Mouse (Mus musculus): ENCODE measurements at regions not wholly inside any gene's neighbourhood (a gene's known extent, or its start where the extent isn't known, plus 50 kb on each side); places are given as distances from the start of the nearest gene placed in this dataset.

DNA sequence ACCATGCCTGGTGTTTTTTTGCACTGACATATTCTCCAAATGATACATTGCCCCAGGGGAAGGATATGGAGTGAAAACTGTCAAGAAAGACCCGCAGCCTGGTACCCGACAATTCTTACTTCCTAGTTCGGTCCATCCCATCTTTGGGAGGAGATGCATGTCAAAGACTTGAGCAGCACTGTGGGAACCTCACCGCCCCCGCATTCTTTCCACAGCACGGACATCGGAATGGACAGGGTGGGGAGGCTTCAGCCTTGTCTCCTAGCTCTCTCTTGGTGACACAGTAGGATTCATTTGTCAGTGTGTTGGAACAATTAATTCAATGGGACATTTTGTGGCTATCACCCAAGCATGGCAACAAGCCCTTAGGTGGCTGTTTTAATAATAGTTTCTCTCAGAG is 62.9 kb upstream of the 1700024P04Rik start:
- TF ChIP-seq POLR2A (IDR thresholded peaks at IDR 0.05; ENCODE audit: low read depth, low read length) (no peak), CTCF (IDR thresholded peaks at IDR 0.05; ENCODE audit: borderline replicate concordance, insufficient read depth, low read length) (no peak)

All from embryonic fibroblast, embryonic 13.5 days (primary cell).